Mouse (Mus musculus): ENCODE results near the gene Mchr1. TPM values are rescaled to one million over a fixed set of nuclear protein-coding genes. Genes with fewer than 3 reads are reported as not detected.

The Mchr1 gene
- polyA plus RNA-seq, 1 experiment from 2014 or later: 2.5 TPM

DNA sequence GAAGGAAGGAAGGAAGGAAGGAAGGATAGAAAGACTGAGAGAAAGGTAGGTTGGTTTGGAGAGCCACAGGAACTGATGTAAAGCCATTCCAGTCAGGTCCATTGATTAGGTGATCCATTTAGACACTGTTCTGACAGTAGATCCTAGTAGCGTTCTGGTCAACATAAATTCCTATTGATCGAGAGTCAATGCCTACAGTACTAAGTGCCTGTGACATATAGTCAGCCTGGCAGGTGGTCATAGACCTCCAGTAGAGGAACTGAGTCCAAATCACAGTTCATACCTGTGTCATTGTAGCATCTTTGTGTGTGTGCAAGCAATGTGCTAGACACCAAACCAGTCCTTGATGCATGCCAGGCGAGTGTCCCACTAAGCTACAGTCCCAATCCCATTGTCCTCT, 7.0 kb upstream of the Mchr1 start:
- H3K4me1 ChIP-seq (replicated peaks): peaks cover 4% of the 10 kb centered on the region; the same call in 1 of the 2 replicates
- no peak overlapping the region for H3K4me3 ChIP-seq (replicated peaks)
- H3K36me3 ChIP-seq: no peaks in the 10 kb centered on the region
- H3K27ac ChIP-seq: no peak overlapping the region
- H3K4me2 ChIP-seq (replicated peaks): no peak overlapping the region
- no peak overlapping the region for H3K9ac ChIP-seq (replicated peaks)
- H3K9me3 ChIP-seq: no peaks in the 10 kb centered on the region
- no peaks in the 10 kb centered on the region for H3K27me3 ChIP-seq
- WGBS: 91% methylated on average over 3 of the region's 3 CpGs
- ATAC-seq: no peak

DNA sequence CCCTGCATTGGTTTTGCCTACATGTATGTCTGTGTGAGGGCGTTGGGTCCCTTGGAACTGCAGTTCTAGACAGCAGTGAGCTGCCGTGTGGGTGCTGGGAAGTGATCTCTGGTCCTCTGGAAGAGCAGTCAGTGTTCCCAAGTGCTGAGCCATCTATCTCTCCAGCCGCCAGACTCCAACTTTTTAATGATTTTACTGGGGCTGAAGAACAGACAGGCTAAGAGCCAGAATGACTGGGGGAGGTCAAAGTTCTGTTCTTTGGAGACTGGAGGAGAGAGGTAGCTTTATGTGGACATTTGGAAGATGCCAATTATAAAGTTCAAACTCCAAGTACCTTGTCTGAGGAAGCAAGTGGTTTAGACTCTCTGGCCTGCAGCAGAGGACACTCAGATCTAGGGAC, 5.5 kb upstream of the Mchr1 start:
- no peak overlapping the region for H3K4me2 ChIP-seq (replicated peaks)
- no peaks in the 10 kb centered on the region for H3K9me3 ChIP-seq
- no peaks in the 10 kb centered on the region for H3K27me3 ChIP-seq
- H3K9ac ChIP-seq (replicated peaks): no peak overlapping the region
- no peaks in the 10 kb centered on the region for H3K36me3 ChIP-seq
- peaks cover 8% of the 10 kb centered on the region; the same call in 1 of the 2 replicates for H3K4me1 ChIP-seq (replicated peaks)
- H3K4me3 ChIP-seq (replicated peaks): no peak overlapping the region
- WGBS: 76% methylated on average over 3 of the region's 3 CpGs
- no peak overlapping the region for H3K27ac ChIP-seq
- ATAC-seq: no peak

GRCm38 (mm10) chr15:81231325-81231724, 4.0 kb upstream of the Mchr1 start:
- Histone ChIP-seq H3K4me3 (replicated peaks) (no peak overlapping the region), H3K27me3 (no peaks in the 10 kb centered on the region), H3K9me3 (no peaks in the 10 kb centered on the region), H3K4me2 (replicated peaks) (no peak overlapping the region), H3K27ac (no peak overlapping the region), H3K36me3 (no peaks in the 10 kb centered on the region), H3K4me1 (replicated peaks) (peaks cover 22% of the 10 kb centered on the region), H3K9ac (replicated peaks) (no peak overlapping the region)
- WGBS: 84% methylated on average over 7 of the region's 7 CpGs
- no peak for ATAC-seq

DNA sequence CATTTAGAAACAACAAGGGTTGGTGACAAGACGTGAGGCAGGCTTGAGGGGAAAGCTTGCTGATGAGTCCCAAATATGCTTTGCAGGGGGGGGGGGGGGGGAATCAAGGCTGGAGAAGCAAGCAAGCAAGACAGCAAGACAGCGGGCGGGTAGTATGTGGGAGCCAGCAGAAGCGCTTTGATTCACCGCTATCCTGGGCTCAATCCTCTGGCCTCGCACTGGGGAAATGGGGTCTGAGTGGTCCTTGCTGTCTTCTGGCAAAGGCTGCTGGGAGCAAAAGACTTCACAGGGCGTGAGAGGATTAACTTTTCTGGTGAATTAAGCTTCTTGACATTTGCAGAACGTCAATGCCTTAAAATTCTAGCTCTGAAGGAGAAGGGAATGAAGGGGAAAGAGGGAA, 763 bp downstream of the Mchr1 start:
- ATAC-seq: no peak
- 0 out of 2 replicates have a peak, but pooled peaks cover 11% of the 10 kb centered on the region for H3K27me3 ChIP-seq
- H3K4me2 ChIP-seq (replicated peaks): peak overlapping the region; percentile 78
- no peaks in the 10 kb centered on the region for H3K36me3 ChIP-seq
- H3K4me1 ChIP-seq (replicated peaks): peaks cover 20% of the 10 kb centered on the region
- no peak overlapping the region for H3K27ac ChIP-seq
- WGBS: 3% methylated on average over 8 of the region's 8 CpGs
- H3K9ac ChIP-seq (replicated peaks): peak overlapping the region; percentile 64
- H3K9me3 ChIP-seq: no peaks in the 10 kb centered on the region
- peak overlapping the region; percentile 52 for H3K4me3 ChIP-seq (replicated peaks)

- H3K9me3 ChIP-seq: no peaks in the 10 kb centered on the region
- 0 out of 2 replicates have a peak, but pooled peaks cover 11% of the 10 kb centered on the region for H3K27me3 ChIP-seq
- 92% methylated on average over 18 of the region's 18 CpGs for WGBS
- no peak overlapping the region for H3K4me2 ChIP-seq (replicated peaks)
- no peaks in the 10 kb centered on the region for H3K36me3 ChIP-seq
- H3K4me1 ChIP-seq (replicated peaks): peaks cover 20% of the 10 kb centered on the region
- H3K27ac ChIP-seq: no peak overlapping the region
- H3K9ac ChIP-seq (replicated peaks): no peak overlapping the region
- H3K4me3 ChIP-seq (replicated peaks): no peak overlapping the region
- no peak for ATAC-seq
These were observed 2.2 kb downstream of the Mchr1 start for GRCm38 (mm10) chr15:81237471-81237870.

- no peaks in the 10 kb centered on the region for H3K36me3 ChIP-seq
- no peak overlapping the region for H3K27ac ChIP-seq
- peaks cover 20% of the 10 kb centered on the region for H3K4me1 ChIP-seq (replicated peaks)
- 0 out of 2 replicates have a peak, but pooled peaks cover under 1% of the 10 kb centered on the region for H3K9me3 ChIP-seq
- no peak overlapping the region for H3K4me3 ChIP-seq (replicated peaks)
- H3K27me3 ChIP-seq: 0 out of 2 replicates have a peak, but pooled peaks cover 11% of the 10 kb centered on the region
- ATAC-seq: no peak
- H3K9ac ChIP-seq (replicated peaks): no peak overlapping the region
- WGBS: 18% methylated on average over 7 of the region's 7 CpGs
- no peak overlapping the region for H3K4me2 ChIP-seq (replicated peaks)
These were observed 4.0 kb downstream of the Mchr1 start for GRCm38 (mm10) chr15:81239261-81239660.

GRCm38 (mm10) chr15:81239794-81240343, 4.6 kb downstream of the Mchr1 start:
- 0 out of 2 replicates have a peak, but pooled peaks cover 4% of the 10 kb centered on the region for H3K9me3 ChIP-seq
- ATAC-seq: no peak
- H3K27me3 ChIP-seq: 0 out of 2 replicates have a peak, but pooled peaks cover 11% of the 10 kb centered on the region
- no peak overlapping the region for H3K9ac ChIP-seq (replicated peaks)
- H3K4me3 ChIP-seq (replicated peaks): no peak overlapping the region
- H3K27ac ChIP-seq: no peak overlapping the region
- WGBS: 70% methylated on average over 13 of the region's 13 CpGs
- no peaks in the 10 kb centered on the region for H3K36me3 ChIP-seq
- no peak overlapping the region for H3K4me2 ChIP-seq (replicated peaks)
- H3K4me1 ChIP-seq (replicated peaks): peaks cover 16% of the 10 kb centered on the region

DNA sequence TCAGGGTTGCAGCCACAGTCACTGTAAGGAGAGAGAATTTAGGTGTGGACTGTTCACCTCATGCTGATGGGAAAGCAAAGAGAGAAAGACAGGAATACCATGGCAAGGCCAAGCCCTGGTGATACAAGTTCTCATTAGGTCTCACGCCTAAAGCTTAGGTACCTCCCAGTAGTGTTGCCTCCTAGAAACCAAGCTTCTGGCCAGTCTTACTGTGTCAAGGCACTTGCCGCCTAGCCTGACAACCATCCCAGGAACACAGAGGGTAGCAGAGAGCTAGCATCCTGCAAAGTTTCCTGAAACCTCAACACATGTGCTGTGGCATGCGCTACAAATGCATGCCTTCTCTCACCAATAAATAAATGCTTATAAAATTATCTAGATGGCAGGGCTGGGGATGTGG, 11.6 kb downstream of the Mchr1 start:
- no peak for ATAC-seq
- WGBS: 94% methylated on average over 3 of the region's 3 CpGs

GRCm38 (mm10) chr15:81247583-81248340, 12.5 kb downstream of the Mchr1 start:
- WGBS: 70% methylated on average over 13 of the region's 13 CpGs
- H3K9ac ChIP-seq (replicated peaks): no peak overlapping the region
- no peak overlapping the region for H3K4me2 ChIP-seq (replicated peaks)
- no peaks in the 10 kb centered on the region for H3K36me3 ChIP-seq
- H3K4me1 ChIP-seq (replicated peaks): no peaks in the 10 kb centered on the region
- peaks cover 4% of the 10 kb centered on the region; the same call in 1 of the 2 replicates for H3K9me3 ChIP-seq
- ATAC-seq: no peak
- H3K27me3 ChIP-seq: no peaks in the 10 kb centered on the region
- no peak overlapping the region for H3K4me3 ChIP-seq (replicated peaks)
- H3K27ac ChIP-seq: no peak overlapping the region

More for the DNA sequence above, 11.6 kb downstream of the Mchr1 start:
- Histone ChIP-seq H3K4me2 (replicated peaks) (no peak overlapping the region), H3K4me3 (replicated peaks) (no peak overlapping the region), H3K9me3 (peaks cover 4% of the 10 kb centered on the region; the same call in 1 of the 2 replicates), H3K9ac (replicated peaks) (no peak overlapping the region), H3K27me3 (no peaks in the 10 kb centered on the region), H3K4me1 (replicated peaks) (no peaks in the 10 kb centered on the region), H3K27ac (no peak overlapping the region), H3K36me3 (no peaks in the 10 kb centered on the region)

- WGBS: 86% methylated on average over 4 of the region's 4 CpGs
- no peak for ATAC-seq
- H3K9me3 ChIP-seq: peaks cover 4% of the 10 kb centered on the region; the same call in 1 of the 2 replicates
- H3K4me3 ChIP-seq (replicated peaks): no peak overlapping the region
- no peaks in the 10 kb centered on the region for H3K36me3 ChIP-seq
- H3K4me2 ChIP-seq (replicated peaks): no peak overlapping the region
- H3K4me1 ChIP-seq (replicated peaks): no peaks in the 10 kb centered on the region
- H3K9ac ChIP-seq (replicated peaks): no peak overlapping the region
- no peaks in the 10 kb centered on the region for H3K27me3 ChIP-seq
- no peak overlapping the region for H3K27ac ChIP-seq
These were observed 13.0 kb downstream of the Mchr1 start for GRCm38 (mm10) chr15:81248341-81248679.

DNA sequence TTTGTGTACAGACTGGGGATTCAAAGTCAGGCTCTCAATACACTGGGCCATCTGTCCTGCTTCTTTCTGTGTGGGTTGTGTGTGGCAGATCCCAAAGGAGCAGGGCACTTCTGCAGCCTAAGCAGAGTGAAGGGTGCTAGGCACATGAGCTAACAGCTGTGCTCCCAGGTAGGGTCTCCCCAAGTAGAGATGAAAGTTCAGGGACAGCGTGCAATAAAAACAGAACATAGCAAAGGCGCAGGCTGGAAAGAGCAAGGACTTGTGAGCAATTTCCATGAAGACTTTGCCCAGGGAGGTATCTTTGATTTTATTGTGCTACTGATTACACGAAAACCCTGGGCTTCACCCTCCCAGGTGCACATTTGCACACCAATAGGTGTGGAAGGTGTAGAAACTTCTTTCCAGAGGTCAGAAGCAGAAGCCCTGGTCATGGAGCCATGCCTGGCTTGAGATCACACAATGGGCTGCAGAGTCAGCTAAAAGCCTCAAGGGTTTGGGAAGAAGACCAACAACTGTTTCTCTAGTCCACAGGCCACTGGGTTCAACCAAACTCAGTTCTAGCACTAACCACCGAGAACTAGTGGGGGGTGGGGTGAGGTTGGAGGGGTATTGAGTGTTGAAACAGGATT, 13.8 kb downstream of the Mchr1 start:
- Histone ChIP-seq H3K36me3 (no peaks in the 10 kb centered on the region), H3K4me2 (replicated peaks) (no peak overlapping the region), H3K9ac (replicated peaks) (no peak overlapping the region), H3K27ac (no peak overlapping the region), H3K27me3 (no peaks in the 10 kb centered on the region), H3K4me1 (replicated peaks) (0 out of 2 replicates have a peak, but pooled peaks cover under 1% of the 10 kb centered on the region), H3K4me3 (replicated peaks) (no peak overlapping the region), H3K9me3 (peaks cover 4% of the 10 kb centered on the region; the same call in 1 of the 2 replicates)
- WGBS: 93% methylated on average over 4 of the region's 4 CpGs
- no peak for ATAC-seq

- no peak overlapping the region for H3K4me2 ChIP-seq (replicated peaks)
- no peaks in the 10 kb centered on the region for H3K27me3 ChIP-seq
- H3K9me3 ChIP-seq: no peaks in the 10 kb centered on the region; the same call in 1 of the 2 replicates
- H3K9ac ChIP-seq (replicated peaks): no peak overlapping the region
- H3K4me3 ChIP-seq (replicated peaks): no peak overlapping the region
- H3K27ac ChIP-seq: no peak overlapping the region
- H3K4me1 ChIP-seq (replicated peaks): peaks cover 9% of the 10 kb centered on the region
- WGBS: 60% methylated on average over 4 of the region's 4 CpGs
- no peaks in the 10 kb centered on the region for H3K36me3 ChIP-seq
- ATAC-seq: no peak
These were observed 17.4 kb downstream of the Mchr1 start for GRCm38 (mm10) chr15:81252626-81253174.

Measured in midbrain, embryonic 13.5 days (tissue).